Mouse (Mus musculus): ENCODE measurements around the gene Baz2a.

DNA sequence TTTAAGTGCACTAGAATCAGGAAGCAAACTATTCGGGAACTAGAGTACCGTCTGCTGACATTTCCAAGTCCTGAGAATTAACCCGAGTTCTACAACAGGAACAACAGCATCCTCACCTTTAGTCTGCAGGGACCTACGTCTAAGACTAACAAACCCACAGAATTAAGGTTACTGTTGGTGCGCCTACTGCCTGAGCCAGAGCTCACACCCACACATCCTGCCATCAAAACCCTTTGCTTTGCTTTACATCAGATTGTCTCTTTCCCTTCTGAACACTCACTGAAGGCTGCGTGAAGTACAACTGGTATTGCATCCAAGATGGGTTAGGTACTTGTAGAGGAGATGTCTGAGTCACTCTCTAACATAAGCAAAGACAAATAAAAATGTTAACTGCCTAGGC, 44.0 kb downstream of the Baz2a start:
- TF ChIP-seq CTCF (IDR thresholded peaks at IDR 0.05; ENCODE audit: control insufficient read depth, insufficient read depth, insufficient replicate concordance, low read depth, low read length) (no peak), POLR2A (IDR thresholded peaks at IDR 0.05; ENCODE audit: control insufficient read depth, low read depth, low read length) (no peak)
